Mouse (Mus musculus) lung, embryonic 15.5 days (tissue): ENCODE data around the gene Foxn4. TPM values are rescaled to one million over a fixed set of nuclear protein-coding genes. Genes with fewer than 3 reads are reported as not detected.

Experiments
- ATAC-seq: fragments of 200-750 bp; cut with Nextera tagmentation; 2 replicates; pipeline ENCODE4 v1.8.0; 2017; ENCODE audit warnings: moderate number of reproducible peaks, borderline replicate concordance; ENCODE audit not compliant: low FRiP score, low TSS enrichment; ENCODE audit errors: extremely low read depth
- H3K27ac ChIP-seq: fragments of 300-500 bp; sonication (generic); 2 replicates; pipeline ENCODE4 v1.5.1; 2015; ENCODE audit warnings: moderate library complexity, mild to moderate bottlenecking, inconsistent platforms
- H3K27me3 ChIP-seq: fragments of 300-500 bp; sonication (generic); 2 replicates; pipeline ENCODE4 v1.6.1; 2015; ENCODE audit warnings: inconsistent platforms
- H3K36me3 ChIP-seq: fragments of 300-500 bp; sonication (generic); 2 replicates; pipeline ENCODE4 v1.6.1; 2015; ENCODE audit warnings: inconsistent platforms
- H3K4me1 ChIP-seq: fragments of 300-500 bp; sonication (generic); 2 replicates; pipeline ENCODE4 v1.6.1; 2015; ENCODE audit warnings: inconsistent platforms
- H3K4me2 ChIP-seq: fragments of 300-500 bp; sonication (generic); 2 replicates; pipeline ENCODE4 v1.6.1; 2015; ENCODE audit warnings: inconsistent platforms, mild to moderate bottlenecking, moderate library complexity
- H3K4me3 ChIP-seq: fragments of 300-500 bp; sonication (generic); 2 replicates; pipeline ENCODE4 v1.5.1; 2015; ENCODE audit warnings: mild to moderate bottlenecking, inconsistent platforms
- H3K9ac ChIP-seq: fragments of 300-500 bp; sonication (generic); 2 replicates; pipeline ENCODE4 v1.6.1; 2015; ENCODE audit warnings: inconsistent platforms
- H3K9me3 ChIP-seq: fragments of 300-500 bp; sonication (generic); 2 replicates; pipeline ENCODE4 v1.6.1; 2016; ENCODE audit warnings: inconsistent platforms
- WGBS: fragments of 180-500 bp; shearing (Covaris S2); methylation state at CpG from one replicate; pipeline ENCODE4 v1.1.7; 2015; 5-methylcytosine and 5-hydroxymethylcytosine counted together
- polyA plus RNA-seq: library from polyadenylated mRNA; unstranded; fragments of >200 nt; fragmentation: Nextera tagmentation; extraction: Ambion mirVana; gene quantifications from 2 replicates; pipeline ENCODE4 v1.2.1, GENCODE M21; 2015

Foxn4 gene
- polyA plus RNA-seq, 1 experiment from 2014 or later = 1.7 TPM

GRCm38 (mm10) chr5:114296693-114297631 is 23.4 kb upstream of the Foxn4 start:
- Histone ChIP-seq H3K9ac (no peak overlapping the region), H3K27ac (no peak overlapping the region), H3K4me2 (peak overlapping the region; percentile 9; the same call in 1 of the 2 replicates), H3K4me3 (no peak overlapping the region), H3K4me1 (peaks cover 10% of the 10 kb centered on the region), H3K27me3 (no peaks in the 10 kb centered on the region), H3K9me3 (no peaks in the 10 kb centered on the region), H3K36me3 (no peaks in the 10 kb centered on the region)
- WGBS = 28% methylated on average over 22 of the region's 22 CpGs
- no peak for ATAC-seq

DNA sequence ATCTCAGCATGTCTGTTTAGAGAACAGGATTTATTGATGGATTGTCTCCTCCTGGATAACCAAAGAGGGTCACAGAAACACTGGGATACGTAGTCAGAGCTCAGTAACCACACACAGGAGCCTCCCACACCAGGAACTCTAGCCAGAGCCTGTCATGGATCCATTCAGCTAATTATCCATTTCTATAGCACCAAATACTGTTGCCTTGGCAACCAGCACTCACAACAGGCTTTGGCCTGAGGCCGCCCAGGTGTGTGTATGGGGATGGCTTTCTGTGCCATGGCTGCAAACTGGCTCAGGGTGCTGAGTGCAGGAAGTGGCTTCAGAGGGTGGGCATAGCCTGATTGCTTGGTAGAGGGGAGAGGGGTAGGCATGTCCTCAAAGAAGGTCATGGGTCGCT is 16.4 kb upstream of the Foxn4 start:
- Histone ChIP-seq H3K27ac (no peak overlapping the region), H3K4me1 (no peaks in the 10 kb centered on the region), H3K9me3 (no peaks in the 10 kb centered on the region), H3K4me2 (no peak overlapping the region), H3K27me3 (no peaks in the 10 kb centered on the region; the same call in 1 of the 2 replicates), H3K9ac (no peak overlapping the region), H3K36me3 (no peaks in the 10 kb centered on the region), H3K4me3 (no peak overlapping the region)
- 75% methylated on average over 3 of the region's 3 CpGs for WGBS
- no peak for ATAC-seq

DNA sequence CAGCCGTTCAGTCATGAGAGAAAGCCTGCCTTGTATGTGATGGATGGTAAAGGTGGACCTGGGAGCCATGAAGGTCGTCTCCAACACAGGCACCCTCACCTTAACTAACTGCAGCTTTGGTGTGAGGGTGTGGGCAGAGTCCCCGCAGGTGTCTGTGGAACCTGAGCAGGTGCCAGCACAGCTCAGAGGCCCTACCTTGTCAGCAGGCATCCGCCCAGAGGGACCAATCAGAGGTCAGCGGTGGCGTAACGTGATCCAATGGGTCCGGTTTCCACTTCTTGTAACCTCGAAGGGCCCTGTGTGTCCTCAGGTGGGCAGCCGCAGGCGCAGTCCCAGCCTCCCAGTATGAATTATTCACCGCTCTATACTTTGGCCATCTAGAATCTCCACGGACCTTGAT is 15.3 kb upstream of the Foxn4 start, which contains the start of gene Myo1h:
Myo1h (plus strand) TSS at position 293 of the 400 bp plus-strand sequence.
- H3K36me3 ChIP-seq = no peaks in the 10 kb centered on the region
- H3K27ac ChIP-seq = no peak within 1 kb of the TSS
- H3K4me3 ChIP-seq = no peak within 1 kb of the TSS
- ATAC-seq = no peak
- no peaks in the 10 kb centered on the region for H3K9me3 ChIP-seq
- no peak within 1 kb of the TSS for H3K9ac ChIP-seq
- WGBS = 26% methylated on average over 13 of the region's 13 CpGs
- no peaks in the 10 kb centered on the region; the same call in 1 of the 2 replicates for H3K27me3 ChIP-seq
- H3K4me2 ChIP-seq = no peak within 1 kb of the TSS
- no peaks in the 10 kb centered on the region for H3K4me1 ChIP-seq

DNA sequence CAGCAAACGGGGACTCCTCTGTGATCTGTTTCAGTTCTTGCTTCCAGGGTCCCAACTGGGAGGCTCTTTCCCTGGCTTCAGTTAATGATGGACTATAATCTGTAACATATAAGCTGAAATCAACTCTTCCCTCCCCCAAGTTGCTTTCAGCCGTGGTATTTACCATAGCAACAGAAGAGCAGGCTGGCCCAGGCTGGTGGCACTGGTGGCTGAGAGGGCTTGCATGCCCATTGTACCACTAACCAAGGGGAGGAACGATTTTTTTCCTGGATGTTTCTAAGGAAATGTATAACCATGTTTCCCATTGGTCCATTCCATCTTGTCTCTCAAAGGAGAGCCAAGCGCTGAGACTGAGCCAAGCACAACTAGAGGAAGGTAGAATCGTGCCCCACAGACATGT is 14.8 kb upstream of the Foxn4 start:
- Histone ChIP-seq H3K9me3 (no peaks in the 10 kb centered on the region), H3K4me2 (no peak overlapping the region), H3K4me1 (no peaks in the 10 kb centered on the region), H3K27ac (no peak overlapping the region), H3K36me3 (no peaks in the 10 kb centered on the region), H3K9ac (no peak overlapping the region), H3K4me3 (no peak overlapping the region), H3K27me3 (no peaks in the 10 kb centered on the region; the same call in 1 of the 2 replicates)
- 73% methylated on average over 5 of the region's 5 CpGs for WGBS
- no peak for ATAC-seq

- H3K27ac ChIP-seq = no peak overlapping the region
- 60% methylated on average over 16 of the region's 16 CpGs for WGBS
Measured at GRCm38 (mm10) chr5:114286872-114287571, 13.4 kb upstream of the Foxn4 start.

DNA sequence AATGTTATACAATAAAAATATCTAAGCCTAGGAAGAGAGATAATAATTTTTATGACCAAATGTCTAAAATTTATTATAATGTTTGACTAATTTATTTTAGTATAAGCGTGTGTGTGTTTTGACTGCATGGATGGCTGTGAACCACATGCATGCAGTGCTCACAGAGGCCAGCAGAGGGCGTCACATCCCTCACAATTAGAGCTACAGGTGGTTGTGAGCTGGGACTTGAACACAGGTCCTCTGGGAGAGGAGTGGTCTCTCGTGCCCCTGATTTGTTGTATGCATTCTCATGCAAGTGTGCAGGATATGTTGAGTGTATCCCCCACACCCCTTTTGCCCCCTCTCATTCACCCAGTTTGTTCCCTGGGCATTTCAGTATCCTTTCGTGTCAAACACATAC is 12.5 kb upstream of the Foxn4 start:
- WGBS = 72% methylated on average over 4 of the region's 4 CpGs
- no peaks in the 10 kb centered on the region; the same call in 1 of the 2 replicates for H3K27me3 ChIP-seq
- no peak overlapping the region for H3K9ac ChIP-seq
- H3K36me3 ChIP-seq = no peaks in the 10 kb centered on the region
- H3K4me3 ChIP-seq = no peak overlapping the region
- H3K27ac ChIP-seq = no peak overlapping the region
- no peaks in the 10 kb centered on the region for H3K9me3 ChIP-seq
- no peaks in the 10 kb centered on the region for H3K4me1 ChIP-seq
- no peak overlapping the region for H3K4me2 ChIP-seq
- ATAC-seq = no peak

More at GRCm38 (mm10) chr5:114286872-114287571, 13.4 kb upstream of the Foxn4 start:
- no peaks in the 10 kb centered on the region for H3K9me3 ChIP-seq
- H3K36me3 ChIP-seq = no peaks in the 10 kb centered on the region
- H3K4me2 ChIP-seq = no peak overlapping the region
- no peak overlapping the region for H3K9ac ChIP-seq
- H3K4me3 ChIP-seq = no peak overlapping the region
- H3K4me1 ChIP-seq = no peaks in the 10 kb centered on the region
- no peaks in the 10 kb centered on the region; the same call in 1 of the 2 replicates for H3K27me3 ChIP-seq
- ATAC-seq = no peak

GRCm38 (mm10) chr5:114285398-114285700 is 11.7 kb upstream of the Foxn4 start:
- H3K9ac ChIP-seq = no peak overlapping the region
- no peaks in the 10 kb centered on the region for H3K36me3 ChIP-seq
- no peak overlapping the region for H3K4me2 ChIP-seq
- WGBS = 96% methylated on average over 3 of the region's 3 CpGs
- H3K4me1 ChIP-seq = no peaks in the 10 kb centered on the region
- H3K9me3 ChIP-seq = no peaks in the 10 kb centered on the region
- ATAC-seq = no peak
- H3K4me3 ChIP-seq = no peak overlapping the region
- H3K27ac ChIP-seq = no peak overlapping the region
- no peaks in the 10 kb centered on the region; the same call in 1 of the 2 replicates for H3K27me3 ChIP-seq

DNA sequence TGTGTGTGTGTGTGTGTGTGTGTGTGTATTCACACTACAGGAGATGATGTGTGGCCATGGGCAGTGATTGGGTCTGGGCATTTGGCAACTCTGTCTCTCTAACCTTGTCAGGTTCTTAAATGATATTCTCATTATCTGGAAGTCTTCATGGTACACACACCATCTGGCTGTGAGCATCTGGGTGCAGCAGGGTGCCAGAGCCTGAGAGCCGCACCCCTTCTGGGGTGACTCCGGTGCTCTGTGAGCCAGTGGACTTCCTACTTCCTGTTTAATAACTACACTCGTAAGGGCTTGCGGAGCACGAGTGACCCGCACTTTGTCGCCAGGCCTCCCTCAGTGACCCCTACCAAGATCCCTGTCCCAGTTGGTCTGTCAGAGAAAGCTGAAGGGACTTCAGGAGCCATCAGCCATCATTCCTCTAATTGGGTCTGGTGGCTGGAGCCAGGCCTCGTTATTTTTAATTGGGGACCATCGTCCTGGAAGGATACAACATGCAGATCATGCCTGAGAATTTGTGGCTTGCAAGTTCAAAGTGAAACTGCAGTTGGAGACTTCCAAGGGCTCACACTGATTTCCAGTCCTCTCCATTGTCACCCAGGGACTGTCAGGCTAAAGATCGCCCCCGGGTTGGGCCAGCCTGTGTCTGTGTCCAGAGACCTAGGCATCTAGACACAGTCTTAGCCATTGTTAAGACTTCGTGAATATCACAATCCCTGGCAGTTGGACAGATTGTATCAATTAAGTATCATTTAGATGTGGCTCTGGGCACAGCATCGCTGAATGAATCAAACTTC is 11.2 kb upstream of the Foxn4 start:
- no peak for ATAC-seq
- H3K9me3 ChIP-seq = no peaks in the 10 kb centered on the region
- 75% methylated on average over 13 of the region's 13 CpGs for WGBS
- no peaks in the 10 kb centered on the region; the same call in 1 of the 2 replicates for H3K27me3 ChIP-seq
- H3K4me1 ChIP-seq = no peaks in the 10 kb centered on the region
- no peak overlapping the region for H3K4me3 ChIP-seq
- H3K27ac ChIP-seq = no peak overlapping the region
- no peaks in the 10 kb centered on the region for H3K36me3 ChIP-seq
- no peak overlapping the region for H3K4me2 ChIP-seq
- no peak overlapping the region for H3K9ac ChIP-seq

DNA sequence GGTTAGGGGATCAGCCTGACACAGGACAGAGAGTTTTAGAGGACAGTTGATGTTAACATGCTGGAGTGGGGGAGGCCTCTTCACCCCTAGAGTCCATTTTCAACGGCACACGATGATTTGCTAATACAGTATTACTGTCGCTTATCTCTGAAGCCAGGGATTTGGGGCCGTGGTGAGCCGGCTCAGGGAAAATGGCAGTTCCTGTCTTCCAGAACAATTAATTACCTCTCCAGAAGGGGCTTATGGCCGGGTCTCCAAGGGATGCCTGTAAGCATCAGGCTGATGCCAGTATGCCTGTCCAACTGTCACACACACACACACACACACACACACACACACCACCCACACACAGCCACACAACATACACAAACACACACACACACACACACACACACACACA is 8.7 kb upstream of the Foxn4 start:
- no peak overlapping the region for H3K4me2 ChIP-seq
- no peaks in the 10 kb centered on the region for H3K9me3 ChIP-seq
- H3K36me3 ChIP-seq = no peaks in the 10 kb centered on the region
- H3K4me3 ChIP-seq = no peak overlapping the region
- H3K27me3 ChIP-seq = peaks cover 20% of the 10 kb centered on the region
- 32% methylated on average over 6 of the region's 6 CpGs for WGBS
- ATAC-seq = no peak
- no peak overlapping the region for H3K9ac ChIP-seq
- H3K27ac ChIP-seq = no peak overlapping the region
- H3K4me1 ChIP-seq = 0 out of 2 replicates have a peak, but pooled peaks cover 3% of the 10 kb centered on the region

DNA sequence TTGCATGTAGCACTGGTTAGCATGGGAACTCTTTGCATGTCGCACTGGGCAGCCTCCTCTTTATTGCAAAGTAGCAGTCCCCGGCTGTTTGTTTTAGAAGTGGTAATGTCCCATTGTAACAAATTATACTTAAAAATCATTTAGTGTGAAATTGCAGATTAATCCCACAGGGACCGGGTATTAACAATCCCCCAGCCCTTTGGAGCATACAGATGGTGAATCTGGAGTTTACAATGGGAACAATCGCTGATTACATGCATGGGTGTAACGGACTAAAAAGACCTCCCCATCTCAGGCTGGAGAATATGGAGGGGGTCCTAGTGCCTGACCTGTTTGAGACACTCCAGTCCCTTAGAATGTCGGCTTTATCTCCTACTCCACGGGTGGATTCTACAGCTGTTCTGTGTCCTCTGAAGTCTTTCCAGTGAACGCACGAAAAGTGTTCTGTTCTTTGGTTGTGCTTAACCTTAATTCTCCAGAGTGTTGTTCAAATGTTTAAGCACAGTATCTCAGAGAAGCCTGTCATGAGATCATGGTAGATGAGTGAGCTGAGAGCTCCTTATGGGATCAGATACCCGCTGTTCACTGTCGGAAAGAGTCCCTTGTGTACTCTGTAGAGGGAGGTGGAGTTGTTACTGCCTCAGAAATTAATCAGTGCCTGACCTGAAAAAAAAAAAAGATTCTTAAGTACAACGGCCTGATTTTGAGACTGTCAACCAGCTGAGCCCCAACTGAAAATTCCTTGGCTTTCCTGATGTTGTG is 6.0 kb upstream of the Foxn4 start:
- ATAC-seq = no peak

GRCm38 (mm10) chr5:114275991-114276390 is 2.4 kb upstream of the Foxn4 start:
- 28% methylated on average over 16 of the region's 16 CpGs for WGBS
- H3K9me3 ChIP-seq = no peaks in the 10 kb centered on the region
- no peak overlapping the region for H3K9ac ChIP-seq
- no peak overlapping the region for H3K4me2 ChIP-seq
- no peak overlapping the region for H3K4me3 ChIP-seq
- peaks cover 13% of the 10 kb centered on the region; the same call in 1 of the 2 replicates for H3K4me1 ChIP-seq
- H3K27me3 ChIP-seq = peaks cover 84% of the 10 kb centered on the region
- no peaks in the 10 kb centered on the region for H3K36me3 ChIP-seq
- no peak for ATAC-seq
- H3K27ac ChIP-seq = no peak overlapping the region

More for the DNA sequence above, 6.0 kb upstream of the Foxn4 start:
- Histone ChIP-seq H3K4me3 (no peak overlapping the region), H3K36me3 (no peaks in the 10 kb centered on the region), H3K4me1 (0 out of 2 replicates have a peak, but pooled peaks cover 3% of the 10 kb centered on the region), H3K4me2 (no peak overlapping the region), H3K27me3 (peaks cover 48% of the 10 kb centered on the region), H3K9me3 (no peaks in the 10 kb centered on the region), H3K9ac (no peak overlapping the region), H3K27ac (no peak overlapping the region)
- WGBS = 36% methylated on average over 12 of the region's 12 CpGs
